Mouse (Mus musculus) CH12.LX (cell line): ENCODE results near the gene Arl15. TPM values are rescaled to one million over a fixed set of nuclear protein-coding genes. Genes with fewer than 3 reads are reported as not detected.

Experiments used
- DNase-seq: peaks from one replicate; pipeline ENCODE4 v3.0.0-alpha.2; 2013; ENCODE audit errors: extremely low read depth
- H3K27ac ChIP-seq: 2 replicates; pipeline ENCODE4 v1.5.1; 2012; ENCODE audit warnings: low read depth, mild to moderate bottlenecking, control low read depth, moderate library complexity; ENCODE audit not compliant: insufficient read depth
- H3K27me3 ChIP-seq: replicated peaks from 2 replicates; pipeline ENCODE3; 2012; ENCODE audit warnings: inconsistent platforms
- H3K36me3 ChIP-seq, 2 experiments: replicated peaks in 1 of 2; 2 replicates each; pipeline versions ENCODE3 to v1.6.1; 2012; ENCODE audit warnings: inconsistent platforms in 1 of 2, low read length in 1 of 2, mild to moderate bottlenecking in 1 of 2, mixed read lengths in 1 of 2, moderate library complexity in 1 of 2; ENCODE audit not compliant: control insufficient read depth in 1 of 2, insufficient read depth in 1 of 2
- H3K4me1 ChIP-seq, 2 experiments: 2 replicates each; pipeline ENCODE4 v1.6.1; 2012; ENCODE audit warnings: inconsistent platforms in 1 of 2, moderate library complexity in 1 of 2; ENCODE audit not compliant: insufficient read depth in 2 of 2, control insufficient read depth in 1 of 2
- H3K4me2 ChIP-seq: 2 replicates; pipeline ENCODE4 v1.6.1; 2012; ENCODE audit warnings: low read depth, mild to moderate bottlenecking, control low read depth; ENCODE audit not compliant: poor library complexity, insufficient read depth, severe bottlenecking
- H3K4me3 ChIP-seq, 3 experiments: fragments of 150-350 bp in 1 of 3; sonication (generic) in 1 of 3; replicated peaks in 1 of 3; 2 replicates each; pipeline versions ENCODE3 to v1.5.1; 2011 to 2012; ENCODE audit warnings: low read depth in 2 of 3, low read length in 2 of 3, mild to moderate bottlenecking in 2 of 3, moderate library complexity in 2 of 3, control low read depth in 1 of 3, improper control_type of control experiment in 1 of 3, inconsistent platforms in 1 of 3, mixed read lengths in 1 of 3; ENCODE audit not compliant: poor library complexity in 1 of 3
- H3K79me2 ChIP-seq: replicated peaks from 2 replicates; pipeline ENCODE4 v1.6.1; 2012; ENCODE audit warnings: mild to moderate bottlenecking, moderate library complexity; ENCODE audit not compliant: control insufficient read depth, poor library complexity, insufficient read depth, severe bottlenecking; ENCODE audit errors: extremely low read depth
- H3K9ac ChIP-seq: 2 replicates; pipeline ENCODE4 v1.6.1; 2012; ENCODE audit warnings: low read depth, mild to moderate bottlenecking, control low read depth, moderate library complexity; ENCODE audit not compliant: insufficient read depth
- H3K9me3 ChIP-seq: replicated peaks from 2 replicates; pipeline ENCODE3; 2012; ENCODE audit warnings: low read length, inconsistent platforms, mixed read lengths
- E2F4 ChIP-seq: IDR thresholded peaks from 2 replicates; pipeline ENCODE4 v1.6.1; 2011; ENCODE audit warnings: low read depth, low read length, improper control_type of control experiment; ENCODE audit not compliant: insufficient replicate concordance
- ELF1 ChIP-seq: IDR thresholded peaks from 2 replicates; pipeline ENCODE4 v1.6.1; 2014; ENCODE audit warnings: low read depth, mild to moderate bottlenecking, inconsistent platforms, low read length, improper control_type of control experiment
- HCFC1 ChIP-seq: IDR thresholded peaks from 2 replicates; pipeline ENCODE4 v1.6.1; 2012; ENCODE audit warnings: low read depth, mild to moderate bottlenecking, inconsistent platforms, low read length, improper control_type of control experiment
- JUND ChIP-seq: conservative IDR thresholded peaks from 2 replicates; pipeline ENCODE4 v1.6.1; 2011; ENCODE audit warnings: low read depth, low read length, improper control_type of control experiment
- MAFK ChIP-seq: IDR thresholded peaks from 2 replicates; pipeline ENCODE4 v1.6.1; 2011; ENCODE audit warnings: low read length, improper control_type of control experiment; ENCODE audit not compliant: insufficient replicate concordance
- MAX ChIP-seq: IDR thresholded peaks from 2 replicates; pipeline ENCODE4 v1.6.1; 2011; ENCODE audit warnings: low read length, improper control_type of control experiment
- MAZ ChIP-seq: IDR thresholded peaks from 2 replicates; pipeline ENCODE4 v1.6.1; 2012; ENCODE audit warnings: low read depth, mild to moderate bottlenecking, inconsistent platforms, low read length, improper control_type of control experiment, moderate library complexity
- MEF2A ChIP-seq: IDR thresholded peaks from 2 replicates; pipeline ENCODE4 v1.6.1; 2014; ENCODE audit warnings: low read depth, mild to moderate bottlenecking, inconsistent platforms, low read length, improper control_type of control experiment, borderline replicate concordance
- MXI1 ChIP-seq: IDR thresholded peaks from 2 replicates; pipeline ENCODE4 v1.6.1; 2011; ENCODE audit warnings: mild to moderate bottlenecking, low read depth, low read length, improper control_type of control experiment
- MYC ChIP-seq: IDR thresholded peaks from 2 replicates; pipeline ENCODE4 v1.6.1; 2011; ENCODE audit warnings: low read depth, mild to moderate bottlenecking, improper control_type of control experiment, low read length
- PAX5 ChIP-seq: IDR thresholded peaks from 2 replicates; pipeline ENCODE4 v1.6.1; 2012; ENCODE audit warnings: low read length, inconsistent platforms, mixed read lengths
- POLR2AphosphoS2 ChIP-seq: IDR thresholded peaks from 2 replicates; pipeline ENCODE4 v1.6.1; 2011; ENCODE audit warnings: low read depth, low read length, improper control_type of control experiment
- SIN3A ChIP-seq: IDR thresholded peaks from 2 replicates; pipeline ENCODE4 v1.6.1; 2012; ENCODE audit warnings: low read length, improper control_type of control experiment, inconsistent platforms
- TBP ChIP-seq: conservative IDR thresholded peaks from 2 replicates; pipeline ENCODE4 v1.6.1; 2011; ENCODE audit warnings: low read depth, low read length, improper control_type of control experiment
- ZC3H11A ChIP-seq: IDR thresholded peaks from 2 replicates; pipeline ENCODE4 v1.6.1; 2012; ENCODE audit warnings: low read depth, mild to moderate bottlenecking, inconsistent platforms, low read length, improper control_type of control experiment
- ZKSCAN1 ChIP-seq: IDR thresholded peaks from 2 replicates; pipeline ENCODE4 v1.6.1; 2012; ENCODE audit warnings: low read depth, inconsistent platforms, low read length, improper control_type of control experiment, borderline replicate concordance
- ZMIZ1 ChIP-seq: IDR thresholded peaks from 2 replicates; pipeline ENCODE4 v1.6.1; 2012; ENCODE audit warnings: low read depth, mild to moderate bottlenecking, inconsistent platforms, low read length, improper control_type of control experiment
- dilution Hi-C: fragments of 300-500 bp; cut with MboI; formaldehyde crosslinking; loops from 2 replicates; pipeline ENCODE4 v1.14.3; 2020; ENCODE audit warnings: low sequenced_read_pairs; ENCODE audit not compliant: extremely low pct_unique_long_range_greater_than_20kb, extremely low pct_ligation_motif_present
- in situ Hi-C: fragments of 300-500 bp; cut with MboI; formaldehyde crosslinking; loops from 3 replicates; pipeline ENCODE4 v1.14.3; 2019; ENCODE audit warnings: low sequenced_read_pairs, low pct_ligation_motif_present, low pct_unique_long_range_greater_than_20kb, mixed read lengths
- polyA plus RNA-seq: library from polyadenylated mRNA; unstranded; fragments of >175 nt; gene quantifications from 2 replicates; pipeline ENCODE4 v1.2.1, GENCODE M21; 2012; ENCODE audit warnings: low read depth; ENCODE audit not compliant: insufficient read length
- total RNA-seq, 2 experiments: library from RNA; depleted of rRNA; stranded (reverse); fragments of 300-350 nt in 1 of 2; fragments of >200 nt in 1 of 2; gene quantifications; 2 replicates each; pipeline ENCODE4 v1.2.3; 2012 to 2014

Gene Arl15
- total and polyA plus RNA-seq, 3 experiments: 2.2 to 5.2 (median 4.8) TPM

GRCm38 (mm10) chr13:113824027-113824426, 29.7 kb downstream of the Arl15 start:
- H3K4me2 ChIP-seq: no peak overlapping the region
- H3K27me3 ChIP-seq: no peaks in the 10 kb centered on the region
- H3K4me1 ChIP-seq: peaks cover 0 to 17% of the 10 kb centered on the region in 2 experiments; a peak in 3 of 4 replicates
- dilution Hi-C loops (no loop called here), in situ Hi-C loops (no loop called here)
- TF ChIP-seq MXI1 (no peak), SIN3A (no peak), TBP (no peak), ZKSCAN1 (no peak)
- TF ChIP-seq, all 38 proteins: peak for 0
- Histone ChIP-seq H3K79me2 (no peaks in the 10 kb centered on the region), H3K9me3 (no peaks in the 10 kb centered on the region), H3K4me3 (no peak overlapping the region), H3K27ac (no peak overlapping the region), H3K9ac (no peak overlapping the region), H3K36me3 (peaks cover 0 to 9% of the 10 kb centered on the region in 2 experiments)
- no peak for DNase-seq

DNA sequence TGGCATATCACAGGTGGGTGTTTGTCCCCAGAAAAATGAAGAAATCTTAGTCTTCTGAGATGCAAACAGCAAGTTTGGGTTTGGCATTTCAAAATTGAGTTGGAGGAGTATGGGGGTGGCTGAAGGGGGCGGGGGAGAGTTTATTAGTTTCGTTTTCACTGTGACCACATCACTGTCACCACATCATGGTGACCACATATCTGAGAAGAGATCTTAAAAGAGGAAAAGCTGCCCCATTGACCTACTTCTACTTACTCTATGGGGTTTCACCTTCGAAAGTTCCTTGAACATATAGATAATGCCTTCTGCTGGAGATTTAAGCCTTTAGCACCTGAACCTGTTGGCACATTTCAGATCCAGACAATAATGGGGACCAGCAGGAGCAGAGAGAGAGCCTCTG, 34.3 kb downstream of the Arl15 start:
- Histone ChIP-seq H3K36me3 (peaks cover 0 to 14% of the 10 kb centered on the region in 2 experiments), H3K4me1 (peaks cover 0 to 10% of the 10 kb centered on the region in 2 experiments; a peak in 2 of 4 replicates), H3K4me2 (no peak overlapping the region), H3K27ac (no peak overlapping the region), H3K27me3 (no peaks in the 10 kb centered on the region), H3K9me3 (peaks cover 4% of the 10 kb centered on the region), H3K4me3 (no peak overlapping the region), H3K9ac (no peak overlapping the region), H3K79me2 (peaks cover 3% of the 10 kb centered on the region; the same call in 1 of the 2 replicates)
- dilution Hi-C loops: no loop called here
- DNase-seq: no peak
- no peak for TF ChIP-seq ELF1
- no peak for TF ChIP-seq HCFC1
- TF ChIP-seq E2F4: no peak
- in situ Hi-C loops: no loop called here

DNA sequence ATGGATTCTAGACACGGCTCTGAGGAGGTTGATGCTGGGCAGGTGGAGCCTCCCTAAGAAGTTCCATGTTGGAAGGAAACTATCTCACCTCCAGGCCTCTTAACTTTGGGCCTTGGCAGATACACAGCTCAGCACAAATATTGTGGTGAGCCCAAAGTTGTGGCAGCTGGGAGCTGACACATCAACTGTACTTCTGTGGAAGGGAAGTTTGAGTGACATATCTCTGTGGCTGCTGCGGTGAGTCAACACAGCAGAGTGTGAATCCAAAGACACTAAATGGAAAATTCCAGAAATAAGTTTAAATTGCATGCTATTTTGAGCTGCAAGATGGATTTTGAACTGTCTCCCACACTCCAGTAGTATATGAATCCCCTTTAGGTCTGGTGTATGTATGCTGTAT, 34.8 kb downstream of the Arl15 start:
- Histone ChIP-seq H3K36me3 (peaks cover 0 to 14% of the 10 kb centered on the region in 2 experiments), H3K4me3 (no peak overlapping the region), H3K9ac (no peak overlapping the region), H3K4me1 (peaks cover 0 to 8% of the 10 kb centered on the region in 2 experiments; a peak in 2 of 4 replicates), H3K9me3 (peaks cover 4% of the 10 kb centered on the region), H3K79me2 (peaks cover 3% of the 10 kb centered on the region; the same call in 1 of the 2 replicates), H3K4me2 (no peak overlapping the region), H3K27me3 (no peaks in the 10 kb centered on the region), H3K27ac (no peak overlapping the region)
- dilution Hi-C loops: no loop called here
- no peak for DNase-seq
- no peak for TF ChIP-seq PAX5
- TF ChIP-seq JUND: no peak
- TF ChIP-seq TBP: no peak
- TF ChIP-seq MAFK: no peak
- no peak for TF ChIP-seq MYC
- no peak for TF ChIP-seq MAX
- TF ChIP-seq ZC3H11A: no peak
- no peak for TF ChIP-seq ZMIZ1
- no peak for TF ChIP-seq MEF2A
- TF ChIP-seq E2F4: no peak
- TF ChIP-seq MAZ: no peak
- TF ChIP-seq MXI1: no peak
- TF ChIP-seq POLR2AphosphoS2: no peak
- in situ Hi-C loops: no loop called here
